Mouse (Mus musculus): ENCODE measurements around the gene Gm12258. TPM values are rescaled to one million over a fixed set of nuclear protein-coding genes. Genes with fewer than 3 reads are reported as not detected.

Gene Gm12258
- polyA plus RNA-seq, 2 experiments = 1.3 to 2.8 TPM

GRCm38 (mm10) chr11:58847636-58848035, 678 bp downstream of the Gm12258 start:
- H3K27ac ChIP-seq = no peak overlapping the region

GRCm38 (mm10) chr11:58849731-58850130, 2.8 kb downstream of the Gm12258 start:
- no peak overlapping the region for H3K4me3 ChIP-seq (ENCODE audit: insufficient read depth in 1 of 2, low read depth in 2 of 2, low read length in 2 of 2)
- H3K4me2 ChIP-seq (ENCODE audit: low read depth) = no peak overlapping the region
- ATAC-seq (ENCODE audit: insufficient read depth) (no peak), DNase-seq (ENCODE audit: low read depth in 3 of 3, low spot score in 3 of 3) (no peak)
- TF ChIP-seq EP300 (IDR thresholded peaks at IDR 0.05; ENCODE audit: low read depth) (no peak), CTCF (IDR thresholded peaks at IDR 0.05; ENCODE audit: low read depth) (no peak)
- H3K27me3 ChIP-seq (ENCODE audit: control insufficient read depth, insufficient read depth, low read length) = no peaks in the 10 kb centered on the region
- H3K27ac ChIP-seq = no peak overlapping the region
- H3K4me1 ChIP-seq (replicated peaks; ENCODE audit: control insufficient read depth in 2 of 2, insufficient read depth in 2 of 2, low read length in 1 of 2) = peaks cover 5 to 8% of the 10 kb centered on the region in 2 experiments
- no peaks in the 10 kb centered on the region for H3K36me3 ChIP-seq (replicated peaks; ENCODE audit: control insufficient read depth, insufficient read depth, low read depth)
- H3K9me3 ChIP-seq (ENCODE audit: control insufficient read depth, low read length) = no peaks in the 10 kb centered on the region
- H3K9ac ChIP-seq (replicated peaks) = no peak overlapping the region
- 66% methylated on average over 2 of the region's 2 CpGs for WGBS (ENCODE audit: insufficient replicate concordance)

More at GRCm38 (mm10) chr11:58847636-58848035, 678 bp downstream of the Gm12258 start:
- ATAC-seq (ENCODE audit: insufficient read depth) (0 out of 2 replicates have a peak, but pooled peaks have one; percentile 4), DNase-seq (ENCODE audit: low read depth in 3 of 3, low spot score in 3 of 3) (no peak)
- WGBS (ENCODE audit: insufficient replicate concordance) = 20% methylated on average over 9 of the region's 9 CpGs
- peak overlapping the region; percentile 60 to 78 for H3K4me3 ChIP-seq (ENCODE audit: insufficient read depth in 1 of 2, low read depth in 2 of 2, low read length in 2 of 2)
- no peak for TF ChIP-seq EP300 (IDR thresholded peaks at IDR 0.05; ENCODE audit: low read depth)
- TF ChIP-seq CTCF (IDR thresholded peaks at IDR 0.05; ENCODE audit: low read depth) = no peak
- no peaks in the 10 kb centered on the region for H3K36me3 ChIP-seq (replicated peaks; ENCODE audit: control insufficient read depth, insufficient read depth, low read depth)
- H3K4me1 ChIP-seq (replicated peaks; ENCODE audit: control insufficient read depth in 2 of 2, insufficient read depth in 2 of 2, low read length in 1 of 2) = peaks cover 5 to 8% of the 10 kb centered on the region in 2 experiments
- H3K27me3 ChIP-seq (ENCODE audit: control insufficient read depth, insufficient read depth, low read length) = no peaks in the 10 kb centered on the region
- peak overlapping the region; percentile 76 for H3K9ac ChIP-seq (replicated peaks)
- no peaks in the 10 kb centered on the region for H3K9me3 ChIP-seq (ENCODE audit: control insufficient read depth, low read length)
- H3K4me2 ChIP-seq (ENCODE audit: low read depth) = peak overlapping the region; percentile 73

- no peak overlapping the region for H3K4me2 ChIP-seq (ENCODE audit: low read depth)
- ATAC-seq (ENCODE audit: insufficient read depth) = no peak
- peaks cover 6% of the 10 kb centered on the region; the same call in 1 of the 2 replicates for H3K9me3 ChIP-seq (ENCODE audit: control insufficient read depth, low read length)
- H3K4me3 ChIP-seq (ENCODE audit: insufficient read depth in 1 of 2, low read depth in 2 of 2, low read length in 2 of 2) = no peak overlapping the region
- no peaks in the 10 kb centered on the region for H3K27me3 ChIP-seq (ENCODE audit: control insufficient read depth, insufficient read depth, low read length)
- H3K4me1 ChIP-seq (replicated peaks; ENCODE audit: control insufficient read depth in 2 of 2, insufficient read depth in 2 of 2, low read length in 1 of 2) = no peaks in the 10 kb centered on the region
- peaks cover 24% of the 10 kb centered on the region for H3K36me3 ChIP-seq (replicated peaks; ENCODE audit: control insufficient read depth, insufficient read depth, low read depth)
- no peak for TF ChIP-seq CTCF (IDR thresholded peaks at IDR 0.05; ENCODE audit: low read depth)
- TF ChIP-seq EP300 (IDR thresholded peaks at IDR 0.05; ENCODE audit: low read depth) = no peak
- no peak overlapping the region for H3K27ac ChIP-seq
- H3K9ac ChIP-seq (replicated peaks) = no peak overlapping the region
- DNase-seq (ENCODE audit: low read depth in 3 of 3, low spot score in 3 of 3) = no peak
- WGBS (ENCODE audit: insufficient replicate concordance) = 84% methylated on average over 8 of the region's 8 CpGs
These were observed 13.8 kb downstream of the Gm12258 start for GRCm38 (mm10) chr11:58860744-58861143.

- Histone ChIP-seq H3K9me3 (ENCODE audit: control insufficient read depth, low read length) (no peaks in the 10 kb centered on the region), H3K4me2 (ENCODE audit: low read depth) (peak within 1 kb of the TSS; percentile 70), H3K4me1 (replicated peaks; ENCODE audit: control insufficient read depth in 2 of 2, insufficient read depth in 2 of 2, low read length in 1 of 2) (peaks cover 6 to 8% of the 10 kb centered on the region in 2 experiments; a peak in 2 of 4 replicates), H3K4me3 (ENCODE audit: insufficient read depth in 1 of 2, low read depth in 2 of 2, low read length in 2 of 2) (peak within 1 kb of the TSS; percentile 80 to 95), H3K36me3 (replicated peaks; ENCODE audit: control insufficient read depth, insufficient read depth, low read depth) (no peaks in the 10 kb centered on the region), H3K27ac (peak within 1 kb of the TSS; percentile 72), H3K9ac (replicated peaks) (peak within 1 kb of the TSS; percentile 83), H3K27me3 (ENCODE audit: control insufficient read depth, insufficient read depth, low read length) (no peaks in the 10 kb centered on the region)
- peak; percentile 69 to 76 (median 73) for DNase-seq (ENCODE audit: low read depth in 3 of 3, low spot score in 3 of 3)
- WGBS (ENCODE audit: insufficient replicate concordance) = 2% methylated on average over 37 of the region's 37 CpGs
- TF ChIP-seq CTCF (IDR thresholded peaks at IDR 0.05; ENCODE audit: low read depth) = peak; percentile 61
- no peak for TF ChIP-seq EP300 (IDR thresholded peaks at IDR 0.05; ENCODE audit: low read depth)
- ATAC-seq (ENCODE audit: insufficient read depth) = peak; percentile 88
These were observed 20.3 kb downstream of the Gm12258 start, which contains the start of gene 2810021J22Rik for GRCm38 (mm10) chr11:58867039-58867953. 2810021J22Rik (plus strand) TSS chr11:58867216.

- H3K4me1 ChIP-seq (replicated peaks; ENCODE audit: control insufficient read depth in 2 of 2, insufficient read depth in 2 of 2, low read length in 1 of 2) = peaks cover 6 to 8% of the 10 kb centered on the region in 2 experiments; a peak in 2 of 4 replicates
- H3K27ac ChIP-seq = no peak overlapping the region
- H3K4me3 ChIP-seq (ENCODE audit: insufficient read depth in 1 of 2, low read depth in 2 of 2, low read length in 2 of 2) = peak overlapping the region; percentile 80 to 95
- no peaks in the 10 kb centered on the region for H3K9me3 ChIP-seq (ENCODE audit: control insufficient read depth, low read length)
- H3K4me2 ChIP-seq (ENCODE audit: low read depth) = peak overlapping the region; percentile 70
- H3K27me3 ChIP-seq (ENCODE audit: control insufficient read depth, insufficient read depth, low read length) = no peaks in the 10 kb centered on the region
- no peak for TF ChIP-seq EP300 (IDR thresholded peaks at IDR 0.05; ENCODE audit: low read depth)
- no peak for TF ChIP-seq CTCF (IDR thresholded peaks at IDR 0.05; ENCODE audit: low read depth)
- 66% methylated on average over 6 of the region's 6 CpGs for WGBS (ENCODE audit: insufficient replicate concordance)
- peak overlapping the region; percentile 83 for H3K9ac ChIP-seq (replicated peaks)
- DNase-seq (ENCODE audit: low read depth in 3 of 3, low spot score in 3 of 3) (no peak), ATAC-seq (ENCODE audit: insufficient read depth) (no peak)
- H3K36me3 ChIP-seq (replicated peaks; ENCODE audit: control insufficient read depth, insufficient read depth, low read depth) = no peaks in the 10 kb centered on the region
These were observed 21.0 kb downstream of the Gm12258 start for GRCm38 (mm10) chr11:58867954-58868330.
